Mouse (Mus musculus) urinary bladder, postnatal 25 days (tissue): ENCODE results near the gene Txndc5.
A peak's percentile ranks its signal among the peaks of the same experiment; 100 is the strongest.

Source experiments
- DNase-seq: peaks from one replicate; pipeline ENCODE4 v3.0.0; 2022; ENCODE audit warnings: low spot score

Gene Txndc5

GRCm38 (mm10) chr13:38526116-38526515 is 2.5 kb downstream of the Txndc5 start:
- no peak for DNase-seq

DNA sequence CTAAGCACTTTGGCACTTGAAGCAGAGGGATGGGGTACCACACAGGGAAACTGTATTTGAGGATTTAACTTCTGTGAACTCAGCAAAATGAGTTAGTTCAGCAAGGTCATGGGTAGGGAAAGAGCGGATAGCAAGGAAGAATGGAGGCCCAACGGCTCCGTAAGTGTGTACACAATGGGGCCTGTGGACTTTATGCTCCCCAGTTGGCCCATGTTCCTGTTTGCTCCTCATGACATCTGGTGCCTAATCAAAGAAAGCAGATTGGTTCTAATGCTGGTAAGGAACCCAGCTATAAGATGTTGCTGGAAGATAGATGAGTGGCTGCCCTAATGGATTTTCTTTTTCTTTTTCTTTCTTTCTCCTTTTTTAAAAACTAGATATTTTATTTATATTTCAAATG is 3.4 kb downstream of the Txndc5 start:
- DNase-seq, result no peak

DNA sequence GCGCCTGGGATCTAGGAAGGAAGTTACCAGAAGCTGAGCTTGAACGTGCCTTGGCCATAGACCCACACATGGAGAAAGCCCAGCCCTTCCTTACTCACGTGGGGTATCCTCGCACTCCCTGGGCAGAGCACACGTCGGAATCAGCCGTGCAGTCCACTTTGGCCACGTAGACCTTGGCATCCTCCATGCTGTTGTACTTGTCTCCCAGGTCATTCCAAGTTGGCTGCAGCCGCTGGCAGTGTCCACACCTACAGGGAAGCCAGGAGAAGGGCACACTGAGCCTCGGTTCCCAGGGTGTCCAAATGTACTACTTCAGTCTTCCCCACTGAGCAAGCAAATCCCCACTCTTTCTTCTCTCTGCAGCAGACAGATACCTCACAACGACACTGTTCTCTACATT is 5.4 kb downstream of the Txndc5 start:
- DNase-seq, result no peak

DNA sequence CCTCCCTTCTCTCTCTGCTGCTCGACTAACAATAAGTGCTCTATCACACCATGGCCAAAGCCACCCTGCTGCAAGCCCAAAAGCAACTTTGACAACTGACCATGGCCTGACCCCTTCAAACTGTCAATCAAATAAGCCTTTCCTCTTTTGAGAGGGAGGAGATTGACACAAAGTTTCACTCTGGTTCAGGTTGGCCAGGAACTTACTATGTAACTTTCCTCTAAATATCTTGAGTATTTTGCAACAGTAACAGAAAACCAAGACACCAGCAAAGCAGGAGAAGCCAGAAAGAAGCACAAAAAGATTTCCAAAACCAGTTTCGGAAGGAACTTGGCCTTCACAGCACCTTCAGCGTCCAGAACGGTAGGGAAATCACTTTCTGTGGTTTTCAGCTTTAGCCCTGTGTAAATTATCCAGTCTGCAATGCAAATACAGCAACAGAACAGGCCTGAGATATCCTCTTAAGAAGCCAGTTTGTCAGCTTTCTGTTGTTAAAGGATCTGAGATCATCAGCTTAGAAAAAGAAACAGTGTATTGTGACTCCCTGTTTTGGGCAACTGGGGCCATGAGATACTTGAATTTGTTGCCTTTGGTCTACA is 6.5 kb downstream of the Txndc5 start:
- no peak for DNase-seq

DNA sequence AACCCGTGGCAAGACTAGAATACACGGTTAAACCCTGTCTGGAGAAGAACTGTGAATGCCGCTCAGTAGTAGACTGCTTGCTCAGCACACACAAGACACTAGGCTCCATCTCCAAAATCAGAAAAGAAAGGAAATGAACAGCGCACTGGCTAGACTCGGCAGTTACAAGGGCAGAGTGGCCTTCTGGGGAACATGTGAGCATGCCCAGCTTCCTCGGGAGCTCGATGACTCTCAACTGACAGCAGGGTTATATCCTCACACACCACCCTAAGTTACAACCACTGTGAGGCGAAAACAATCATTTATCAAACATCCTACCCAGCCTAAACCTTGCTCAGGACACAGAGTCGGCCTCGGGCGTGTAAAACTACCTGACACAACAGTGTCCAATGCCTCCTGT is 8.3 kb downstream of the Txndc5 start:
- no peak for DNase-seq

DNA sequence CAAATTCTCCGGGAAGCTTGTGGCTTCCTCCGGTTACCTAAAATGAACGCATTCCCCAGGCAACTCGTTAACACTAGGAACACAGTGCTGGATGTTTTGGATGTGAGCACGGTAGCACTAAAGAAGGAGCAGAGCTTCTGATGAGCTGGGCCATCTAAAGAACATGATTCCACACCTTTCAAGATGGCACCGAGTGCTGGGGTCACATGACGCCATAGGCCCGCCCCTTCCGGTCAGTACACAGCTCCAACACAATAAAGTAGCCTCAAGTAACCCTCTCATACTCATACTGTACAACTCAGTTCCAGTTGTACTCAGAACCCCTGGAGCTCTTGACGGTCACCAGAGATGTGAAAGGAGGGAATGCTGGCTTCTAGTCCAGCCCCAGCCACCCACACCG is 12.0 kb downstream of the Txndc5 start:
- DNase-seq, result no peak

GRCm38 (mm10) chr13:38515845-38516244 is 12.8 kb downstream of the Txndc5 start:
- DNase-seq, result no peak

DNA sequence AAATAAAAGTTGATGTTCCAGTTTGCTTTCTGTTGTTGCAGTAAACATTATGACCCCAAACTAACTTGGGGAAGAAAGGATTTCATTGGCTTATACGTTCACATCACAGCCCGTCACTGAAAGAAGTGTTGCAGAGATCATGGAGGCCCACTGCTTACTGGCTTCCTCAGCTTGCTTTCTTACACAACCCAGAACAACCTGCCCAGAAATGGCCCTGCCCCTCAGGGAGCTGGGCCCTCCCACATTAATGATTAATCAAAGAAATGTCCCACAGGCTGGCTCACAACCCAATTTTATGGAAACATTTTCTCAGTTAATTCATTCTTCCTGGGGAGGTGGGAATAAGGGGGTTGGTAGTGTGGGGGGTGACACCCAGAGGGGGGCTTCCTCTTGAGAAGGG is 13.2 kb downstream of the Txndc5 start:
- no peak for DNase-seq

DNA sequence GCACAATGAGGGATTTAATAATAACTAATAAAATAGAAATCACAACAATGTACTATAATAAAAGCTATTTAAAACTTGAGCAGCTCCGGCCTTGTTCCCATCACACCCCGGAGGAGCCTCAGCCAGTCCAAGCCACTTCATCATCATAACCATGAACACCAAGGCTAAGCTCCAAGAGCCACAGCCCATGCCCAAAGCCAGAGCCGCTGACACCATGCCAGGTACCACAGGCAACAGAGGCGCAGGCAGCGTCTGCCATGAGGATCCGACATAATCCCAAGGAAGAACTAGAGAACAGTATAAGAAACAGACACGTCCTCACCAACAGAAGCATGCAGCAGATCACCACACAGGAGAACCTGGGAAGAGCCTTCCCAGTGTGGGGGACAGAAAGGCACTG is 14.7 kb downstream of the Txndc5 start:
- no peak for DNase-seq

DNA sequence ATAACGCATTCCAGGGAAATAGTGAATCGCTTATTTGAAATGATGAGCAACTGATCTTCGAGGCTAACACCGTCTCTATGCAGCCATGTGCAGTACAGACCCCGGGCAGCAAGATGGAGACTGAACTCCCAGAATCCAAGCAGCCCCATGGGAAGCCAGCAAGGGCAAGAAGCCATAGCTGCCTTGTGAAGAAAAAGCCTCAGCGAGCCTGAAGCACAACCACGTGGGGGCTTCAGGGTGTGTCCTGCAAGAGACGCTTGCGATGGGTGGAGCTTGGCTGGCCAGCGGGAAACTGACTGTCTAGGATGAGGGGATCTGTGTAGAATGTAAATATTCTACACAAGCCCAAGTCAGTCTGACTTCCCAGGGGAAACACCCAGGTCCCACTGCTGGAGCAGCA is 16.6 kb downstream of the Txndc5 start:
- no peak for DNase-seq

DNA sequence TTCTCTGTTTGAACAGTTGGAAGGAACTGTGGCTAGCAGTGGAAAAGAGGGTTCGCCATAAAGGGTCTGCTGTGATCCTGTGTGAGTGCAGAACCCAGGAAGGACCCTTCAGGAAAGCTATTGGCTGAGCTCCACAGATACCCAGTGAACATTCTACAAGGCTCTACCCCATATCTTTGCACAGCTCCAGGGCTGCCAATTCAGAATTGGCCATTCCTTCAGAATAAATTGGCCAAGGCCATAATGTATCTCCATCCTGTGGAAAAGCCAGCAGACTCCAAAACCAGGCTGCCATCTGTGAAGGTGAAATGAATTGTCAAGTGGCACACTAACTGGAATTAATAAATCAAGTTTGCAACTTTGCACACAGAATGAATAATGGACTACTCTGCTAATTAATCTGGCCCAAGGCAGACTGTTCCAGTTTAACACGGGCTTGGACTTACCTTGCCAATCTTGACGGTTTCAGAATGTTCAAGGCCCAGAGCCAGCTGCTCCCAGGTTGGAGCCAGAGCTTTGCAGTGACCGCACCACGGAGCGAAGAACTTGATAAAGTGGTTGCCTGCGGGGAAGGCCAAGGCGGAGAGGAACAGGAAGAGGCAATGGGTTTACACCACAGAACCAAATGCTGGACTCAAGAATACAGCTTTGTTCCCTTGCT is 18.8 kb downstream of the Txndc5 start:
- no peak for DNase-seq

- no peak for DNase-seq
These were observed 21.7 kb downstream of the Txndc5 start for GRCm38 (mm10) chr13:38506936-38507335.

DNA sequence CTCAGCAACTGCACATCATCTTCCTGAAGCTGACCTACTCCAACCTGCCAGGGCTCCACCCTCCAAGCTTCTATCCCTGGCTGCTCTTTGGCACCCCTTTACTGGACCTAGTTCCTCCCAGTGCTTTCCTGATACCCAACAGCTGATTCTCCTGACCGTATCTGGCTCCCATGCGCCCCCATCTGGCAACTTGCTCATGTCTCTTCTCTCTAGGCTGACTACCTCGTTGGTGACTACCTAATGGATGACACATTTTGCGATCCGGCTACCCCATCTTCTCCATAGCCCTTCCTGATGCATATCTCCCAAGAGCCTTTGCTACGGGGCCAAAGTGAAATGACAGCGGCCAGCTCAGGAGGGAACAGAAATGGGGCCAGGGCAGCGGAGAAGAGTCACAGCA is 22.3 kb downstream of the Txndc5 start:
- peak; percentile 22 for DNase-seq

- DNase-seq, result no peak
These were observed 25.3 kb downstream of the Txndc5 start for GRCm38 (mm10) chr13:38503137-38503849.

GRCm38 (mm10) chr13:38501314-38501713 is 27.3 kb downstream of the Txndc5 start:
- no peak for DNase-seq

GRCm38 (mm10) chr13:38496715-38497114 is 31.9 kb downstream of the Txndc5 start:
- DNase-seq, result no peak

DNA sequence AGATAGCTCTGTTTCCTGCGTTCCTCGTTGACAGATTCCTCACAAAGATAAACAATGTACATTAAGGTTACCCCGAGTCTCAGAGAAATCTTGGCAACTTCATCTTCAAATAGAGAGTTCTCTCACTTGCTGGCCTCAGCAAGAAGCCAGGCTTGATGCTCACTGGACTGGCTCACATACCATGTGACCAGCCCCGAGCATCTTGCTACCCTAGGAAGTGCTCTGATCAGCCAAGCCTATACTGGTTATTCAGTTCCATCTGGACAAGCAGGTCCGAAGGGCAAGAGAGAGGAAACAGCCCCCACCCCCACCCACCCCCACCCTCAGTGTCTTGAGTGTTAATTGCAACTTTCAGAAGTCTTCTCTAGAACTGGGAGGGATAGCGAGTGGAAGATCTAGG is 41.9 kb downstream of the Txndc5 start:
- no peak for DNase-seq

GRCm38 (mm10) chr13:38484701-38485100 is 43.9 kb downstream of the Txndc5 start:
- no peak for DNase-seq

- DNase-seq, result no peak
These were observed 47.6 kb downstream of the Txndc5 start for GRCm38 (mm10) chr13:38481021-38481420.

DNA sequence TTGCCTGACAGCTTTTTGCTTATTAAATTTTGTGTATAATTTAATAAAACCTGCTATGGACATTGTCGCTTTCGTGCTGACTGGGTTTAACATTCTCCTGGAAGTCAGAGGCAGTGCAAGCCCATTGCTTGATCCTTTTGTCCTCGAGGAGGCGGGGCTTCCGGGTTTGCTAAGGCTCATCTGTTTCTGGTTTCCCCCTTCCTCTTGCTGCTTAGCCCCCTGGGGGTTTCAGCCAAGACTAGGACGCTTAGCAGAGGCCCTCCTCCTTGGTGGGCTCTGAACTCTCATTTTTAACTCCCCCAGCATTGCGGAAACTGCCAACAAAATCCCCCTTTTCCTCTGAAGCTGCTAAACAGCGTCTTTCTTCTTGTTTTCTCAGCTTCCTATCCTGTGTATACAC is 51.7 kb downstream of the Txndc5 start:
- no peak for DNase-seq

GRCm38 (mm10) chr13:38473497-38473896 is 55.1 kb downstream of the Txndc5 start:
- DNase-seq, result no peak

DNA sequence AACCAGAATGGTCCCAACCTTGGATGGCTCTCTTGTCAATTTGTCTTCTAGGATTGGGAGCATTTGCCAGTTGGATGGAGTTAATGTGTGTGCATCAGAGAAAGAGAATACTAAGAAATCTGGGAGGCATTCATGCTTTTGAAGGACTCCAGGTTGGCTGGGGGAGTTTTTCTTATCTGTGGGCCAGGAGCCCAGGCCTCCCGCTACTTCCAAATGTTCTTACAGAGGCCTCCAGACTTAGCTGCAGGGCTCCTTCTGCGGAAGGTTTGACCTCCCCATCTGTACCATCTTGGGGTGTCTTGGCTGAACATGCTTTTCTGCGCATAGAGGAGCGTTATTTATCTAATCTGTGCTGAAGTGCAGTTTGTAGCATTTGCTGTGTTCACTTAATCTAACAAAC is 56.0 kb downstream of the Txndc5 start:
- DNase-seq, result no peak

DNA sequence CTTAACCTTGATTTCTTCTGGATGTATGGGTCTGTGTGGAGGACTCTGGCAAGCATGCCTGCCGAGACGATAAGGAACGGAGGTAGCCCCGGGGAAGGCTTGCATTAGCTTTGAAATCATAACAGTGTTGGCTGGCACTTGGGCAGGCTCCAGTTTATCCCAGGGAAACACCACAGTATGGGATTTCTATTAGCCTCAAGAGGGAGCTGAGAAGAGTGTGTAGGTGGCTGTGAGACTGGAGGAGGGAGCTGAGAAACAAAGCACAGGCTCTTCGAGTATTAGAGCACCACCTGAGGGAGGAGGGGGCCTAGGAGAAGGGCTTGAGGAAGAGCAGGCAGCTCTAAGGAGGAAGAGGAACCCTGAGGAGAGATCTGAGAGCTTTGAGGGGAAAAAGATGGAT is 57.7 kb downstream of the Txndc5 start:
- no peak for DNase-seq

DNA sequence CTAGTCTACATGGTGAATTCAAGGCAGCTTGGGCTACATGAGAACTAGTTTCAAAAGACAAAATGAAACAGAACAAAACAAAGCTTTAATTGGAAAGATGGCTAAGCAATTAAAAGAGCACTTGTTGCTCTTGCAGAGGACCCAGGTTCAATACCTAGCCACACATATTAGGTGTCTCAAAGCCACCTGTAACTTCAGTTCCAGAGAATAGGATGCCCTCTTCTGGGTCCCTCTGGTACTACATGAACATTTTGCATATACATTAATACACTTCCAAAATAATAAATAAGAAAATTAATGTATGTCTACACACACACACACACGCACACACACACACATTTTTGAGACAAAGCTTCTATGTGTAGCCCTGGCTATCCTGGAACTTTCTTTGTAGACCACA is 65.2 kb downstream of the Txndc5 start:
- DNase-seq, result no peak
